Mouse (Mus musculus): ENCODE measurements at regions not wholly inside any gene's neighbourhood (a gene's known extent, or its start where the extent isn't known, plus 50 kb on each side); places are given as distances from the start of the nearest gene placed in this dataset.

DNA sequence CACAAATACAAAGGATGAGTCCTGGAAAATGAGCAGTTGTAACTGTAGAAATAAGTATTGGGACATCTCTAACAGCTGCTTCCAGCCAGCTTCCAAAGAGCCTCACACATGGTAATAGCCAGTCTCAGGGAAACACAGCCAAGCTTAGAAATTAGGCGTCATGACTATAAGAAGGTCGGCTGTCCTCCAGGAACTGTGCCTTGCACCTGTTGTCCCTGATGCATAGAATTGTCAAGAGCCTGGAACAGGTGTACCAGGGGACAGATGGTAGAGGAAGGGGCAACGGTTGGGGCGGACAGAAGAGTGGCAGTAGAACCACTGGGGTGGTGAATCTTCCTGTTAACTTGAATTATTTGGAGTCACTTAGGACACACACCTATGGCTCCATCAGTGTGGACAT lies 162.1 kb downstream of the Trib2 start:
- DNase-seq (ENCODE audit: low read depth, low spot score) (no peak), ATAC-seq (no peak)
- POLR2A ChIA-PET, result no interaction called here
- TF ChIP-seq CTCF (IDR thresholded peaks at IDR 0.05), result no peak
- in situ Hi-C loops (cut with MboI; ENCODE audit: low pct_unique_long_range_greater_than_20kb), result no loop called here
- CTCF ChIA-PET, result interaction anchor here (1.2 kb wide), 1 partner anchor 16 kb away, joined by 3 read pairs; no protein-coding TSS in a partner anchor
- peaks cover 31% of the 10 kb centered on the region for H3K27me3 ChIP-seq

DNA sequence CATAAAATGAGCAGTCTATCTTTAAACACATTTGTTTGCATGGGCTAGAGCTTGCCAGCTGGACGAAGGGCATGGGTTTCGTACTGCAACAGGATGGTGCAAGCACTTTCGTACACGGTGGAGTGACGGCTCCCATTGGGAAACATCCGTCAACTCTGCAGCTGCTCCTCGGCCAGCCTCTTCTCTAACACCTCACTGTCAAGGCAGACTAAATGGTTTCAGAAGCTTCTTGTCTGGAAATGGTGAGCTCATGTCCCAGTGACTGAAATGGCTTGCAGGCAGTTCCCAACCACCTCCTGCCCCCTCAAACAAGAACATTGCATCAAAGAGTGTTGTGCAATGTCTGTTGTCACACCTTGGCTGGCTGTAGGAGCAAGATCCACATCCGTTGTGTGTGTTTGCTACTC lies 163.4 kb downstream of the Trib2 start:
- ChIA-PET CTCF (interaction anchor here (1.2 kb wide), 1 partner anchor 15 kb away, joined by 3 read pairs; no protein-coding TSS in a partner anchor), POLR2A (no interaction called here)
- ATAC-seq (no peak), DNase-seq (ENCODE audit: low read depth, low spot score) (no peak)
- TF ChIP-seq CTCF (IDR thresholded peaks at IDR 0.05), result no peak
- H3K27me3 ChIP-seq, result peaks cover 26% of the 10 kb centered on the region
- in situ Hi-C loops (cut with MboI; ENCODE audit: low pct_unique_long_range_greater_than_20kb), result no loop called here

DNA sequence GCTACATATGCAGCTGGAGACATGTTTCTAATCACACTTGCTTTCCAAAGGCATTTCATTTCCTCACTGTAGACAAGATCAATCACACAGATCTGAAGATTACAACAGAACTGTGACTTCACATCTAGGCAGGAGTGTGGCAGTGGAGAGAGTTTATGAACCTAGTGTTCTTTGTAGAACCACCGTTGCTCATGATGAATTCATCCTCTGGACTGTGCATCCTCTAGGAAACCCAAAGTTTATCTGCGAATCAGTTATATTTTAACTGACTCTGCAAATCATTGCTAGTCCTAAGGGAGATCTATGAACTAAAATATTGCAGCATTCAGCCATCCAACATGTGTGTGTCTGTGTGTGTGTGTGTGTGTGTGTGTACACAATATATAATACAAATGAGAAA lies 165.4 kb downstream of the Trib2 start:
- in situ Hi-C loops (cut with MboI; ENCODE audit: low pct_unique_long_range_greater_than_20kb), result no loop called here
- TF ChIP-seq CTCF (IDR thresholded peaks at IDR 0.05), result no peak
- ATAC-seq (no peak), DNase-seq (ENCODE audit: low read depth, low spot score) (no peak)
- H3K27me3 ChIP-seq, result peaks cover 22% of the 10 kb centered on the region
- POLR2A ChIA-PET, result no interaction called here
- CTCF ChIA-PET, result no interaction called here

DNA sequence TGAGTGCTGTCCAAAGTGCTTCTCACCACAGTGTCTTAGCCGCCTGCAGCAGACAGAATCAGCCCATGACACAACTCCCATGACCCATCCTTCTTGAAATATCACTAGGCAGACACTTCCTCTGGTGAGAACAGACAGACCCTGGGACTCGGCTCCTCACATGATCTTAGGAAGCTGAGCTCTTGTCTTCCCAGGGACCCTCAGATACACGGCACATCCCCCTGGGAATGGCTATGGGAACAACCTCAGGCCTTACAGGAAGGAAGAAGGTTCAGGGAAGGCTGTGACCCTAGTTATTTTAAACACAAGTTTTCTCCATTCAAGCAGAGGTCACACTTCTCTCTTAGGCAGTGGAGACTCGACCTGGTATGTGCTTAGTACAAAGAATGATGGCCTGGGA lies 166.8 kb downstream of the Trib2 start:
- CTCF ChIA-PET, result interaction anchor here (2.2 kb wide), 1 partner anchor 8 kb away, joined by 6 read pairs; no protein-coding TSS in a partner anchor
- no peak for ATAC-seq
- DNase-seq (ENCODE audit: low read depth, low spot score), result no peak

DNA sequence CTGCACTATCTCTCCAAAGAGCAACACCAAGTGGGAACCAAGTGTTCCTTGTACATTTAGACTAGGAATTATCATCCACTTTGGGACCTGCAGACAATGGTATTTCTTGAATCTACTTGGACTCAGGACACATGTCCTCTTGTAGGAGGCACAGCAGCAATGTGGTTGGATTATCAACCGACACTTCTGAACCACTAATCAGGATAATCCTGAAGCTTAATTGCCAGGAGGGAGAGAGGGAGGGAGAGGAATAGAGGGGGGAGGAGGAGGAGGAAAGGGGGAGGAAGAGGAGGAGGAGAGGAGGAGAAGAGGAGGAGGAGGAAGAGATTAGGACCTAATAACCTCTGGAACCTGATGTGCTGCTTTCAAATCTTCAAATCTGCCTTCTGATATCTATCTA lies 167.5 kb downstream of the Trib2 start:
- DNase-seq (ENCODE audit: low read depth, low spot score) (no peak), ATAC-seq (no peak)
- peaks cover 19% of the 10 kb centered on the region for H3K27me3 ChIP-seq
- ChIA-PET POLR2A (no interaction called here), CTCF (interaction anchor here (2.2 kb wide), 1 partner anchor 9 kb away, joined by 6 read pairs; no protein-coding TSS in a partner anchor)
- in situ Hi-C loops (cut with MboI; ENCODE audit: low pct_unique_long_range_greater_than_20kb), result no loop called here
- no peak for TF ChIP-seq CTCF (IDR thresholded peaks at IDR 0.05)

More for the DNA sequence above, 166.8 kb downstream of the Trib2 start:
- H3K27me3 ChIP-seq, result peaks cover 22% of the 10 kb centered on the region
- in situ Hi-C loops (cut with MboI; ENCODE audit: low pct_unique_long_range_greater_than_20kb), result no loop called here
- TF ChIP-seq CTCF (IDR thresholded peaks at IDR 0.05), result no peak
- POLR2A ChIA-PET, result no interaction called here

DNA sequence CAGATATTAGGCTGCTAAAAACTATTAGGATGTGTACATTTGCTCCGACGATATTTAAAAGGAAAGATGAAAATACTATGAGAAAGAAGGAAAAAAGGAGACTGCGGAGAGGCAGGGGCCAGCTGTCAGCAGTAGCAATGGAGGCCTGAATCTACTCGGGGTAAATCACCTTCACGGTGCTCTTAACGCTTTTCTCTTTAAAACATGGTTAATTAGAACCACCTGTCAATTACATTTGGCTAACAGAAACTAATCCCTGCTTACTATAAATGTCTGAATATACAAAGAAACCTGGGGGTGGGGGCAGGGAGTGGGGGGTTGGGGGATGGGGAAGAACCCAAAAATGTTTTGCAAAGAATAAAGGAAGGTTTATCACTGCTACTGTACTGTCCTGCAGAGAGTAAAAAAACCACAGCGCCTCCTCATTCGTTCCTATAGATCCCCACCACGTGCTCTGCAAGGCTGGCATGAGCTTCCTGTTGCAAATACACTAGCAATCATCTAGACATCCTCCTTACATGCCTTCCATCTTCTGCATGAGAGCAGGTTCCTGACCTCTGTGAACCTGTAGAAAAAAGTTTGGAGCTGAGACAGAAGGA lies 172.5 kb downstream of the Trib2 start:
- no peak for DNase-seq (ENCODE audit: low read depth, low spot score)
- in situ Hi-C loops (cut with MboI; ENCODE audit: low pct_unique_long_range_greater_than_20kb), result no loop called here
- no peak for TF ChIP-seq CTCF (IDR thresholded peaks at IDR 0.05)
- POLR2A ChIA-PET, result no interaction called here
- no peak for ATAC-seq
- CTCF ChIA-PET, result no interaction called here
- H3K27me3 ChIP-seq, result no peaks in the 10 kb centered on the region

DNA sequence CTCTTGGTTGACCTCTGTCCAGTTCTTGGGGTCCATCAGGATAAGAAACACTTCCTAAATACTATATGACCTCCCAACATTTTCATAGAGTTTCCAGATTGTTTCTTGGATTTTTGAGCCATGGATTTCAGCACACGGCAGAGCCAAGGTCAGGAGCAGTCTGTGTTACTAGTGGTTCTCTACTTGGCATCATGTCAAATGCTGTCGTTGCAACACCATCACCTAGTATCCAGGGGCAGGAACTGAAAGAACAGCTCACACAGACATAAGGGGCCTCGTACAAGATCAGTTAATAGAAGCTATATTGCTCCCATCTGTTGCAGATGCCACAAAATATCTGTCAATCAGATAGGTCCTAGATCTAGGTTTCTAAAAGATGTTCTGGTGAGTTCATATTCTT lies 173.1 kb downstream of the Trib2 start:
- no peak for ATAC-seq
- no peaks in the 10 kb centered on the region for H3K27me3 ChIP-seq
- DNase-seq (ENCODE audit: low read depth, low spot score), result no peak
- no peak for TF ChIP-seq CTCF (IDR thresholded peaks at IDR 0.05)
- CTCF ChIA-PET, result no interaction called here
- POLR2A ChIA-PET, result no interaction called here
- in situ Hi-C loops (cut with MboI; ENCODE audit: low pct_unique_long_range_greater_than_20kb), result no loop called here

DNA sequence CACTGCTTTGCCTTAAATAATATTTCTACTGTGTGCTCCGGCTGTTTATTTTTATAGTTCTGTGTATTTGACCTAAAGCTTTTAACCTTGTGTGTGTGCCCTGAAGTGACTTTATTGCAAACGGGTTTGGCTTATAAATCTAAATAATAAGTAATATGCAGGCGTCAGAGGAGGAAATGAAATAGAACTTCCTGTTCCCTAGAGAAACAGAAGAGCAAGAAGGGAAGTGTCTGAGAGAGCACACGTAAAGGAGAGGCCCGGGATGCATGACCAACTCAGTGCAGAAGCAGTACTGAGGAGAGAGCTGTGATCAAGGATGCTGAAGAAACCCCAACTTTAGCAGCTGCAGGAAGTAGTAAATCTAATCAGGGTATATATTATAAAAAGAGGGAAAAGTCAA lies 176.4 kb downstream of the Trib2 start:
- no peaks in the 10 kb centered on the region for H3K27me3 ChIP-seq
- ChIA-PET POLR2A (no interaction called here), CTCF (interaction anchor here (1.7 kb wide), 1 partner anchor 21 kb away, joined by 5 read pairs; no protein-coding TSS in a partner anchor)
- in situ Hi-C loops (cut with MboI; ENCODE audit: low pct_unique_long_range_greater_than_20kb), result no loop called here
- DNase-seq (ENCODE audit: low read depth, low spot score), result no peak
- TF ChIP-seq CTCF (IDR thresholded peaks at IDR 0.05), result no peak
- no peak for ATAC-seq

DNA sequence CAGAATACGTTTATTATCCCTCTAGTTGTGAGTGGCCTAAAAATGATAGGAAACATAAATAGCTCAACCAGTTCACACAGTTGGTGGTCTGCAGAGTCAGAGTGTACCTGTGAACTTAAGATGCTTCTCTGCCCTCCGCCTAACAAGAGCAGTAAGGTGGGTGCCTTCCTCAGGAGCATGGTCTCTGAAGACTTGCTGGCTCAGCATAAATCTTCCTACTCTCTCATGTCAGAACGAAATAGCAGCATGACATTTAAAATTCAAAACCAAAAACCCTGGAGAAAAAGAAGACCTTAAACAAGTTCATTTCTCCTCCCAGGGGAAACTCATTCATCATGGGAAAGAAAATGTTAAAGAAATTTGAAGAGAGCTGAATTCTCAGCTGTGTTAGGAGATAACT lies 186.8 kb downstream of the Trib2 start:
- no peak for TF ChIP-seq CTCF (IDR thresholded peaks at IDR 0.05)
- CTCF ChIA-PET, result interaction anchor here (1.3 kb wide), 1 partner anchor 10 kb away, joined by 5 read pairs; no protein-coding TSS in a partner anchor
- H3K27me3 ChIP-seq, result no peaks in the 10 kb centered on the region
- in situ Hi-C loops (cut with MboI; ENCODE audit: low pct_unique_long_range_greater_than_20kb), result no loop called here
- POLR2A ChIA-PET, result no interaction called here
- ATAC-seq (no peak), DNase-seq (ENCODE audit: low read depth, low spot score) (no peak)

DNA sequence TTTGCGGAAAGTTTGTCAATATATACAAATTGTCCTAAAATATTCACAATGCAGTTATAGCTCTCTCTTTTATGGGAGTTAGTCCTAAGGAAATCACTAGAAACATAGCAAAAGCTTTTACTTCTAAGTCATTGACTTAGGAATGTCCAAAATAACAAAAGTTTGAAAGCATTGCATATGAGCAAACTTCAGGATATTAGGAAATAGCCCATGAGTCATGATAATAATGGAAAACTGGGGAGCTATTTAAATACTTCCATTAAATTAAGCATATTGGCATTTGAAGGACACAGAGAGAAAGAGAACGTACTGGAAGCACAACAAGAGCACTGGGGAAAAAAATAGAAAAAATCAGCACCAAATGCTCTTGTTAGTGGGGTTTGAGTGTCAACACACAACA lies 197.2 kb downstream of the Trib2 start:
- in situ Hi-C loops (cut with MboI; ENCODE audit: low pct_unique_long_range_greater_than_20kb), result no loop called here
- DNase-seq (ENCODE audit: low read depth, low spot score) (no peak), ATAC-seq (no peak)
- H3K27me3 ChIP-seq, result peaks cover 4% of the 10 kb centered on the region
- no peak for TF ChIP-seq CTCF (IDR thresholded peaks at IDR 0.05)
- CTCF ChIA-PET, result interaction anchor here (1.4 to 1.9 kb wide), 2 partner anchors 11 to 21 kb away, joined by 5 read pairs; no protein-coding TSS in a partner anchor
- POLR2A ChIA-PET, result no interaction called here

DNA sequence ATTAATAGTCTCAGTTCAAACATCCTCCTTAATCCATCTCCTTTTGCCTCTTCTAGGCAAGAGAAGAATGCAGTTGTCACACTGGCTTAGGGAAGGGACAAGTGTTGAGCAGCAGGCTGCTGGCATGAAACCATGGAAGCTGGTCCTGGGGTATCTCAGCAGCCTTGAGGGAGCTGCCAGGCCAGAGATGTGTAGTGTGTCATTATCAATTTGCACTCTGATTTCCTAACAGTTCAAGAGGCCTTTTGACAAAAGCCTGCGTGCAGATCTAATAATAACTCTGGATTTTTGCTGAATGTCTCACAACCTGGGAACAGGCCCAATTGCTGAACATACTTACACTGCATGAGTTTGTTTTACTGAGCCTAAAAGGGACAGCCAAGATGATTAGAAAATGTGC lies 199.4 kb downstream of the Trib2 start:
- in situ Hi-C loops (cut with MboI; ENCODE audit: low pct_unique_long_range_greater_than_20kb), result no loop called here
- ATAC-seq, result no peak
- no peak for TF ChIP-seq CTCF (IDR thresholded peaks at IDR 0.05)
- DNase-seq (ENCODE audit: low read depth, low spot score), result no peak
- H3K27me3 ChIP-seq, result peaks cover 4% of the 10 kb centered on the region
- ChIA-PET POLR2A (no interaction called here), CTCF (interaction anchor here (0.8 kb wide), 1 partner anchor 891 kb away, joined by 3 read pairs; no protein-coding TSS in a partner anchor)

Data from Patski (cell line).